Mouse (Mus musculus): ENCODE data around the gene Rnase4. TPM values are rescaled to one million over a fixed set of nuclear protein-coding genes. Genes with fewer than 3 reads are reported as not detected.

The Rnase4 gene
- polyA plus RNA-seq (2015; fragmentation: Nextera tagmentation; extraction: Ambion mirVana), result 26.3 and 31.6 TPM in 2 replicates

- H3K36me3 ChIP-seq, result no peaks in the 10 kb centered on the region
- peaks cover 21% of the 10 kb centered on the region; the same call in 1 of the 2 replicates for H3K4me1 ChIP-seq (replicated peaks)
- H3K9ac ChIP-seq, result peak within 1 kb of the TSS; percentile 59
- peak within 1 kb of the TSS; percentile 88 for H3K4me2 ChIP-seq
- peak within 1 kb of the TSS; percentile 89 for H3K4me3 ChIP-seq
- H3K27ac ChIP-seq, result peak within 1 kb of the TSS; percentile 87
- WGBS, result 7% methylated on average over 33 of the region's 33 CpGs
- H3K27me3 ChIP-seq, result no peaks in the 10 kb centered on the region
- ATAC-seq (replicated peaks; ENCODE audit: insufficient number of reproducible peaks, insufficient read depth, low FRiP score, low read depth), result no peak
- no peaks in the 10 kb centered on the region for H3K9me3 ChIP-seq (replicated peaks)
Observed at GRCm38 (mm10) chr14:51090921-51091900, at the start of gene Rnase4, which contains the start of gene Ang. Gene Rnase4, plus strand, starts transcription at chr14:51091077. Gene Ang, plus strand, starts transcription at chr14:51091150.

GRCm38 (mm10) chr14:51041769-51042168 is 49.1 kb upstream of the Rnase4 start, which contains the start of gene Rnase9:
Gene Rnase9, minus strand, starts transcription at chr14:51041869.
- Histone ChIP-seq H3K9ac (no peak within 1 kb of the TSS), H3K4me2 (no peak within 1 kb of the TSS), H3K36me3 (no peaks in the 10 kb centered on the region), H3K4me1 (replicated peaks) (0 out of 2 replicates have a peak, but pooled peaks cover 6% of the 10 kb centered on the region), H3K27ac (no peak within 1 kb of the TSS), H3K9me3 (replicated peaks) (no peaks in the 10 kb centered on the region), H3K27me3 (no peaks in the 10 kb centered on the region), H3K4me3 (no peak within 1 kb of the TSS)
- WGBS, result 76% methylated on average over 6 of the region's 6 CpGs
- no peak for ATAC-seq (replicated peaks; ENCODE audit: insufficient number of reproducible peaks, insufficient read depth, low FRiP score, low read depth)

GRCm38 (mm10) chr14:51047846-51048245 is 43.0 kb upstream of the Rnase4 start:
- no peaks in the 10 kb centered on the region for H3K27me3 ChIP-seq
- H3K9ac ChIP-seq, result no peak overlapping the region
- H3K4me2 ChIP-seq, result no peak overlapping the region
- H3K4me3 ChIP-seq, result no peak overlapping the region
- peaks cover 3% of the 10 kb centered on the region for H3K4me1 ChIP-seq (replicated peaks)
- no peaks in the 10 kb centered on the region for H3K9me3 ChIP-seq (replicated peaks)
- H3K36me3 ChIP-seq, result no peaks in the 10 kb centered on the region
- ATAC-seq (replicated peaks; ENCODE audit: insufficient number of reproducible peaks, insufficient read depth, low FRiP score, low read depth), result no peak
- H3K27ac ChIP-seq, result no peak overlapping the region
- WGBS, result 28% methylated on average over 5 of the region's 5 CpGs

- no peak within 1 kb of the TSS for H3K27ac ChIP-seq
- no peak within 1 kb of the TSS for H3K9ac ChIP-seq
- H3K4me2 ChIP-seq, result no peak within 1 kb of the TSS
- WGBS, result 81% methylated on average over 2 of the region's 2 CpGs
- H3K27me3 ChIP-seq, result no peaks in the 10 kb centered on the region
- peaks cover 10% of the 10 kb centered on the region for H3K4me1 ChIP-seq (replicated peaks)
- H3K36me3 ChIP-seq, result no peaks in the 10 kb centered on the region
- no peak within 1 kb of the TSS for H3K4me3 ChIP-seq
- no peaks in the 10 kb centered on the region for H3K9me3 ChIP-seq (replicated peaks)
- ATAC-seq (replicated peaks; ENCODE audit: insufficient number of reproducible peaks, insufficient read depth, low FRiP score, low read depth), result no peak
Observed at GRCm38 (mm10) chr14:51050063-51050462, 40.8 kb upstream of the Rnase4 start, which contains the start of gene Rnase11. Gene Rnase11, minus strand, starts transcription at chr14:51050163.

GRCm38 (mm10) chr14:51051941-51052340 is 38.9 kb upstream of the Rnase4 start:
- 56% methylated on average over 5 of the region's 5 CpGs for WGBS
- peaks cover 10% of the 10 kb centered on the region for H3K4me1 ChIP-seq (replicated peaks)
- no peak overlapping the region for H3K9ac ChIP-seq
- H3K36me3 ChIP-seq, result no peaks in the 10 kb centered on the region
- no peaks in the 10 kb centered on the region for H3K9me3 ChIP-seq (replicated peaks)
- no peak for ATAC-seq (replicated peaks; ENCODE audit: insufficient number of reproducible peaks, insufficient read depth, low FRiP score, low read depth)
- H3K27me3 ChIP-seq, result no peaks in the 10 kb centered on the region
- H3K4me2 ChIP-seq, result no peak overlapping the region
- H3K27ac ChIP-seq, result no peak overlapping the region
- no peak overlapping the region for H3K4me3 ChIP-seq

GRCm38 (mm10) chr14:51053176-51053575 is 37.7 kb upstream of the Rnase4 start:
- no peak overlapping the region for H3K4me2 ChIP-seq
- no peaks in the 10 kb centered on the region for H3K36me3 ChIP-seq
- no peak overlapping the region for H3K9ac ChIP-seq
- 71% methylated on average over 5 of the region's 5 CpGs for WGBS
- ATAC-seq (replicated peaks; ENCODE audit: insufficient number of reproducible peaks, insufficient read depth, low FRiP score, low read depth), result no peak; the same call in 1 of the 2 replicates
- no peak overlapping the region for H3K4me3 ChIP-seq
- H3K9me3 ChIP-seq (replicated peaks), result no peaks in the 10 kb centered on the region
- no peak overlapping the region for H3K27ac ChIP-seq
- no peaks in the 10 kb centered on the region for H3K27me3 ChIP-seq
- peaks cover 14% of the 10 kb centered on the region for H3K4me1 ChIP-seq (replicated peaks)

GRCm38 (mm10) chr14:51054243-51055237 is 36.3 kb upstream of the Rnase4 start:
- Histone ChIP-seq H3K27me3 (no peaks in the 10 kb centered on the region), H3K9me3 (replicated peaks) (no peaks in the 10 kb centered on the region), H3K4me3 (no peak overlapping the region), H3K4me2 (no peak overlapping the region), H3K4me1 (replicated peaks) (peaks cover 14% of the 10 kb centered on the region), H3K27ac (no peak overlapping the region), H3K9ac (no peak overlapping the region), H3K36me3 (no peaks in the 10 kb centered on the region)
- WGBS, result 71% methylated on average over 13 of the region's 13 CpGs
- ATAC-seq (replicated peaks; ENCODE audit: insufficient number of reproducible peaks, insufficient read depth, low FRiP score, low read depth), result no peak

GRCm38 (mm10) chr14:51057401-51057831 is 33.5 kb upstream of the Rnase4 start, which contains the start of gene Rnase12:
Gene Rnase12, minus strand, starts transcription at chr14:51057661.
- Histone ChIP-seq H3K4me1 (replicated peaks) (peaks cover 11% of the 10 kb centered on the region), H3K27me3 (no peaks in the 10 kb centered on the region), H3K4me2 (no peak within 1 kb of the TSS), H3K27ac (no peak within 1 kb of the TSS), H3K9me3 (replicated peaks) (no peaks in the 10 kb centered on the region), H3K9ac (no peak within 1 kb of the TSS), H3K4me3 (no peak within 1 kb of the TSS), H3K36me3 (no peaks in the 10 kb centered on the region)
- ATAC-seq (replicated peaks; ENCODE audit: insufficient number of reproducible peaks, insufficient read depth, low FRiP score, low read depth), result no peak
- WGBS, result 44% methylated on average over 9 of the region's 9 CpGs

GRCm38 (mm10) chr14:51060761-51061160 is 30.1 kb upstream of the Rnase4 start:
- no peaks in the 10 kb centered on the region for H3K27me3 ChIP-seq
- no peaks in the 10 kb centered on the region for H3K9me3 ChIP-seq (replicated peaks)
- H3K36me3 ChIP-seq, result no peaks in the 10 kb centered on the region
- no peak overlapping the region for H3K9ac ChIP-seq
- 86% methylated on average over 5 of the region's 5 CpGs for WGBS
- H3K4me2 ChIP-seq, result no peak overlapping the region
- peaks cover 5% of the 10 kb centered on the region; the same call in 1 of the 2 replicates for H3K4me1 ChIP-seq (replicated peaks)
- H3K4me3 ChIP-seq, result no peak overlapping the region
- no peak for ATAC-seq (replicated peaks; ENCODE audit: insufficient number of reproducible peaks, insufficient read depth, low FRiP score, low read depth)
- H3K27ac ChIP-seq, result no peak overlapping the region

GRCm38 (mm10) chr14:51068956-51069355 is 21.9 kb upstream of the Rnase4 start:
- Histone ChIP-seq H3K27ac (no peak overlapping the region), H3K27me3 (no peaks in the 10 kb centered on the region), H3K4me1 (replicated peaks) (peaks cover 7% of the 10 kb centered on the region), H3K4me2 (no peak overlapping the region), H3K4me3 (no peak overlapping the region), H3K36me3 (no peaks in the 10 kb centered on the region), H3K9ac (no peak overlapping the region), H3K9me3 (replicated peaks) (no peaks in the 10 kb centered on the region)
- ATAC-seq (replicated peaks; ENCODE audit: insufficient number of reproducible peaks, insufficient read depth, low FRiP score, low read depth), result no peak
- WGBS, result 78% methylated on average over 5 of the region's 5 CpGs

GRCm38 (mm10) chr14:51069617-51070016 is 21.3 kb upstream of the Rnase4 start:
- Histone ChIP-seq H3K9me3 (replicated peaks) (no peaks in the 10 kb centered on the region), H3K36me3 (no peaks in the 10 kb centered on the region), H3K27ac (no peak overlapping the region), H3K4me2 (no peak overlapping the region), H3K4me3 (no peak overlapping the region), H3K27me3 (no peaks in the 10 kb centered on the region), H3K9ac (no peak overlapping the region), H3K4me1 (replicated peaks) (peaks cover 7% of the 10 kb centered on the region)
- no peak for ATAC-seq (replicated peaks; ENCODE audit: insufficient number of reproducible peaks, insufficient read depth, low FRiP score, low read depth)
- 81% methylated on average over 2 of the region's 2 CpGs for WGBS

Data from heart, embryonic 15.5 days (tissue).